Mouse (Mus musculus): Measurements from ENCODE around the gene Cyp2b19. TPM values are rescaled to one million over a fixed set of nuclear protein-coding genes. Genes with fewer than 3 reads are reported as not detected.

The Cyp2b19 gene
- polyA plus RNA-seq (2015; fragmentation: Nextera tagmentation; extraction: Ambion mirVana): 0.15 and 0.32 TPM in 2 replicates

DNA sequence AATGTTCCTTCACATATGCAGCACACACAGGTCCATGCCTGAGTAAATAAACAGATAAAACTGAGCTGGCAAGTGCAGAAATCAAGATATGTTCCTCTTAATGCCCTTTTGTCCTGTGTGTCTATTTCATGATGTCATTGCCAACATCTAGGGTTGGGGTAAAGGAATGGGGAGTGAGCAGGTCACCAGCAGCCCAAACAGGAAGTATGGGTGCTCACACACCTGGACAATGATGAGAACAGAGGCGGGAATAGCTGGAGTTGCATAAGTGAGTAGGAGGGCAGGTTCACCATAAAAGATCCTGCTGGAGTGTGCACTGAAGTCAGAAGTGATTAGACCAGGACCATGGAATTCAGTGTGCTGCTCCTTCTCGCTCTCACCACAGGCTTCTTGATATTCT lies at the start of gene Cyp2b19:
TSS of gene Cyp2b19 (plus strand) at position 301 of the 400 bp plus-strand sequence.

DNA sequence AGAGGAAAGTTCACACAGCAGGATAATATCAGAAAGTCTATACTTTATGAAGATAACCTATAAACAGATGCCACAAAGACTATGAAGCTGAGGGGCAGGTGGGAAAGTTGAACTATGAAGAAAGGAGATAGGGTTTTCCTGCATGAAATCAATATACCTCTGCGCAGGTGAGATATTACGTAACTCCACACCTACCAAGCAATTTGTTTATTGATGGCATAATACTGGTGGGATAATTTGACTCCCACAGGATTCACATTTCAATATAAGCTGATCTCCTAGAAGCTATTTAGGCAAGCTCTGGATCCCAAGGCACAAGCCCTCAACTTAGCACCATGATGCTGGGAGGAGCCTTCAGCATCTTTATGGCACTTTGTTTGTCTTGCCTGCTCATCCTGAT lies 51.6 kb downstream of the Cyp2b19 start, which contains the start of gene Cyp2g1:
TSS of gene Cyp2g1 (plus strand) at position 301 of the 400 bp plus-strand sequence.

Other genes starting within 250 kb of the Cyp2b19 start
- gene Nlrp9a, start 222.1 kb upstream of the Cyp2b19 start, polyA plus RNA-seq (2015; fragmentation: Nextera tagmentation; extraction: Ambion mirVana): not detected in 2 replicates
- gene Vmn1r185, start 138.7 kb upstream of the Cyp2b19 start, polyA plus RNA-seq (2015; fragmentation: Nextera tagmentation; extraction: Ambion mirVana): not detected in 2 replicates
- not detected in 2 replicates for gene Cyp2b23, start 70.7 kb upstream of the Cyp2b19 start, polyA plus RNA-seq (2015; fragmentation: Nextera tagmentation; extraction: Ambion mirVana)
- not detected in 2 replicates for gene Cyp2g1, start 51.8 kb downstream of the Cyp2b19 start, polyA plus RNA-seq (2015; fragmentation: Nextera tagmentation; extraction: Ambion mirVana)
- 0.19 TPM in 1 of 2 replicates, not detected in the other for gene Cyp2a5, start 78.2 kb downstream of the Cyp2b19 start, polyA plus RNA-seq (2015; fragmentation: Nextera tagmentation; extraction: Ambion mirVana)
- gene Cyp2a22, start 182.2 kb downstream of the Cyp2b19 start, polyA plus RNA-seq (2015; fragmentation: Nextera tagmentation; extraction: Ambion mirVana): not detected in 2 replicates